Mouse (Mus musculus): ENCODE measurements around the gene Col26a1. TPM values are rescaled to one million over a fixed set of nuclear protein-coding genes. Genes with fewer than 3 reads are reported as not detected.

Col26a1 gene
- polyA plus RNA-seq, 1 experiment from 2014 or later = 35.9 TPM

GRCm38 (mm10) chr5:136775548-136775947, 107.5 kb downstream of the Col26a1 start:
- H3K36me3 ChIP-seq (ENCODE audit: control insufficient read depth, insufficient read depth, low read length) = no peaks in the 10 kb centered on the region
- H3K27me3 ChIP-seq (replicated peaks; ENCODE audit: control insufficient read depth, insufficient read depth, low read length) = no peaks in the 10 kb centered on the region
- H3K4me2 ChIP-seq (ENCODE audit: low read length) = no peak overlapping the region
- no peak overlapping the region for H3K4me3 ChIP-seq (ENCODE audit: low read length)
- ATAC-seq = no peak
- H3K9me3 ChIP-seq (ENCODE audit: control insufficient read depth, low read length) = no peaks in the 10 kb centered on the region; the same call in 1 of the 2 replicates
- H3K27ac ChIP-seq (ENCODE audit: low read depth, low read length) = no peak overlapping the region
- H3K4me1 ChIP-seq (ENCODE audit: control insufficient read depth, insufficient read depth, low read depth, low read length) = no peaks in the 10 kb centered on the region
- H3K9ac ChIP-seq (ENCODE audit: low read depth, low read length) = no peak overlapping the region
- WGBS = 81% methylated on average over 3 of the region's 3 CpGs

GRCm38 (mm10) chr5:136773044-136774039, 109.7 kb downstream of the Col26a1 start:
- no peak overlapping the region for H3K4me2 ChIP-seq (ENCODE audit: low read length)
- H3K4me1 ChIP-seq (ENCODE audit: control insufficient read depth, insufficient read depth, low read depth, low read length) = no peaks in the 10 kb centered on the region
- no peak for ATAC-seq

GRCm38 (mm10) chr5:136771132-136771531, 111.9 kb downstream of the Col26a1 start:
- Histone ChIP-seq H3K4me1 (ENCODE audit: control insufficient read depth, insufficient read depth, low read depth, low read length) (no peaks in the 10 kb centered on the region), H3K27me3 (replicated peaks; ENCODE audit: control insufficient read depth, insufficient read depth, low read length) (no peaks in the 10 kb centered on the region), H3K9ac (ENCODE audit: low read depth, low read length) (no peak overlapping the region), H3K9me3 (ENCODE audit: control insufficient read depth, low read length) (no peaks in the 10 kb centered on the region; the same call in 1 of the 2 replicates), H3K4me2 (ENCODE audit: low read length) (no peak overlapping the region), H3K27ac (ENCODE audit: low read depth, low read length) (no peak overlapping the region), H3K4me3 (ENCODE audit: low read length) (no peak overlapping the region), H3K36me3 (ENCODE audit: control insufficient read depth, insufficient read depth, low read length) (no peaks in the 10 kb centered on the region)
- ATAC-seq = no peak
- 91% methylated on average over 10 of the region's 10 CpGs for WGBS

More at GRCm38 (mm10) chr5:136773044-136774039, 109.7 kb downstream of the Col26a1 start:
- WGBS = 63% methylated on average over 22 of the region's 22 CpGs
- Histone ChIP-seq H3K27ac (ENCODE audit: low read depth, low read length) (no peak overlapping the region), H3K9ac (ENCODE audit: low read depth, low read length) (no peak overlapping the region), H3K9me3 (ENCODE audit: control insufficient read depth, low read length) (no peaks in the 10 kb centered on the region; the same call in 1 of the 2 replicates), H3K36me3 (ENCODE audit: control insufficient read depth, insufficient read depth, low read length) (no peaks in the 10 kb centered on the region), H3K27me3 (replicated peaks; ENCODE audit: control insufficient read depth, insufficient read depth, low read length) (no peaks in the 10 kb centered on the region), H3K4me3 (ENCODE audit: low read length) (no peak overlapping the region)

- H3K4me1 ChIP-seq (ENCODE audit: control insufficient read depth, insufficient read depth, low read depth, low read length) = no peaks in the 10 kb centered on the region
- H3K27me3 ChIP-seq (replicated peaks; ENCODE audit: control insufficient read depth, insufficient read depth, low read length) = no peaks in the 10 kb centered on the region
- no peak overlapping the region for H3K4me3 ChIP-seq (ENCODE audit: low read length)
- no peak for ATAC-seq
- H3K4me2 ChIP-seq (ENCODE audit: low read length) = no peak overlapping the region
- H3K36me3 ChIP-seq (ENCODE audit: control insufficient read depth, insufficient read depth, low read length) = no peaks in the 10 kb centered on the region
- 83% methylated on average over 9 of the region's 9 CpGs for WGBS
- no peaks in the 10 kb centered on the region for H3K9me3 ChIP-seq (ENCODE audit: control insufficient read depth, low read length)
- H3K27ac ChIP-seq (ENCODE audit: low read depth, low read length) = no peak overlapping the region
- no peak overlapping the region for H3K9ac ChIP-seq (ENCODE audit: low read depth, low read length)
Measured at GRCm38 (mm10) chr5:136767304-136767703, 115.7 kb downstream of the Col26a1 start.

GRCm38 (mm10) chr5:136764157-136764669, 118.8 kb downstream of the Col26a1 start:
- Histone ChIP-seq H3K4me1 (ENCODE audit: control insufficient read depth, insufficient read depth, low read depth, low read length) (no peaks in the 10 kb centered on the region), H3K4me3 (ENCODE audit: low read length) (no peak overlapping the region), H3K9ac (ENCODE audit: low read depth, low read length) (no peak overlapping the region), H3K36me3 (ENCODE audit: control insufficient read depth, insufficient read depth, low read length) (no peaks in the 10 kb centered on the region), H3K9me3 (ENCODE audit: control insufficient read depth, low read length) (no peaks in the 10 kb centered on the region), H3K27me3 (replicated peaks; ENCODE audit: control insufficient read depth, insufficient read depth, low read length) (no peaks in the 10 kb centered on the region), H3K27ac (ENCODE audit: low read depth, low read length) (no peak overlapping the region), H3K4me2 (ENCODE audit: low read length) (no peak overlapping the region)
- 40% methylated on average over 8 of the region's 8 CpGs for WGBS
- no peak for ATAC-seq

GRCm38 (mm10) chr5:136760345-136760744, 122.7 kb downstream of the Col26a1 start:
- Histone ChIP-seq H3K27ac (ENCODE audit: low read depth, low read length) (no peak overlapping the region), H3K4me2 (ENCODE audit: low read length) (no peak overlapping the region), H3K36me3 (ENCODE audit: control insufficient read depth, insufficient read depth, low read length) (no peaks in the 10 kb centered on the region), H3K27me3 (replicated peaks; ENCODE audit: control insufficient read depth, insufficient read depth, low read length) (no peaks in the 10 kb centered on the region), H3K4me3 (ENCODE audit: low read length) (no peak overlapping the region), H3K9me3 (ENCODE audit: control insufficient read depth, low read length) (no peaks in the 10 kb centered on the region), H3K9ac (ENCODE audit: low read depth, low read length) (no peak overlapping the region), H3K4me1 (ENCODE audit: control insufficient read depth, insufficient read depth, low read depth, low read length) (no peaks in the 10 kb centered on the region)
- ATAC-seq = no peak
- 67% methylated on average over 6 of the region's 6 CpGs for WGBS

GRCm38 (mm10) chr5:136759781-136760180, 123.2 kb downstream of the Col26a1 start:
- Histone ChIP-seq H3K9ac (ENCODE audit: low read depth, low read length) (no peak overlapping the region), H3K4me3 (ENCODE audit: low read length) (no peak overlapping the region), H3K36me3 (ENCODE audit: control insufficient read depth, insufficient read depth, low read length) (no peaks in the 10 kb centered on the region), H3K9me3 (ENCODE audit: control insufficient read depth, low read length) (no peaks in the 10 kb centered on the region), H3K27me3 (replicated peaks; ENCODE audit: control insufficient read depth, insufficient read depth, low read length) (no peaks in the 10 kb centered on the region), H3K4me1 (ENCODE audit: control insufficient read depth, insufficient read depth, low read depth, low read length) (no peaks in the 10 kb centered on the region), H3K27ac (ENCODE audit: low read depth, low read length) (no peak overlapping the region), H3K4me2 (ENCODE audit: low read length) (no peak overlapping the region)
- ATAC-seq = no peak
- 52% methylated on average over 6 of the region's 6 CpGs for WGBS

GRCm38 (mm10) chr5:136755696-136756095, 127.3 kb downstream of the Col26a1 start:
- Histone ChIP-seq H3K27ac (ENCODE audit: low read depth, low read length) (no peak overlapping the region), H3K27me3 (replicated peaks; ENCODE audit: control insufficient read depth, insufficient read depth, low read length) (no peaks in the 10 kb centered on the region), H3K4me2 (ENCODE audit: low read length) (no peak overlapping the region), H3K9me3 (ENCODE audit: control insufficient read depth, low read length) (no peaks in the 10 kb centered on the region), H3K36me3 (ENCODE audit: control insufficient read depth, insufficient read depth, low read length) (no peaks in the 10 kb centered on the region), H3K4me3 (ENCODE audit: low read length) (no peak overlapping the region), H3K4me1 (ENCODE audit: control insufficient read depth, insufficient read depth, low read depth, low read length) (no peaks in the 10 kb centered on the region), H3K9ac (ENCODE audit: low read depth, low read length) (no peak overlapping the region)
- ATAC-seq = no peak
- 4% methylated on average over 3 of the region's 3 CpGs for WGBS

- no peak overlapping the region for H3K4me2 ChIP-seq (ENCODE audit: low read length)
- H3K27me3 ChIP-seq (replicated peaks; ENCODE audit: control insufficient read depth, insufficient read depth, low read length) = no peaks in the 10 kb centered on the region
- H3K4me1 ChIP-seq (ENCODE audit: control insufficient read depth, insufficient read depth, low read depth, low read length) = no peaks in the 10 kb centered on the region
- H3K4me3 ChIP-seq (ENCODE audit: low read length) = no peak overlapping the region
- H3K27ac ChIP-seq (ENCODE audit: low read depth, low read length) = no peak overlapping the region
- no peaks in the 10 kb centered on the region for H3K9me3 ChIP-seq (ENCODE audit: control insufficient read depth, low read length)
- no peak overlapping the region for H3K9ac ChIP-seq (ENCODE audit: low read depth, low read length)
- no peaks in the 10 kb centered on the region for H3K36me3 ChIP-seq (ENCODE audit: control insufficient read depth, insufficient read depth, low read length)
- no peak for ATAC-seq
- WGBS = 72% methylated on average over 14 of the region's 14 CpGs
Measured at GRCm38 (mm10) chr5:136754053-136754591, 128.9 kb downstream of the Col26a1 start.
